Mouse (Mus musculus) urinary bladder, postnatal 10 days (tissue): Measurements from ENCODE around the gene Prdm16.

Experiments
- DNase-seq: peaks from one replicate; pipeline ENCODE4 v3.0.0; 2022; ENCODE audit warnings: low spot score

Gene Prdm16

DNA sequence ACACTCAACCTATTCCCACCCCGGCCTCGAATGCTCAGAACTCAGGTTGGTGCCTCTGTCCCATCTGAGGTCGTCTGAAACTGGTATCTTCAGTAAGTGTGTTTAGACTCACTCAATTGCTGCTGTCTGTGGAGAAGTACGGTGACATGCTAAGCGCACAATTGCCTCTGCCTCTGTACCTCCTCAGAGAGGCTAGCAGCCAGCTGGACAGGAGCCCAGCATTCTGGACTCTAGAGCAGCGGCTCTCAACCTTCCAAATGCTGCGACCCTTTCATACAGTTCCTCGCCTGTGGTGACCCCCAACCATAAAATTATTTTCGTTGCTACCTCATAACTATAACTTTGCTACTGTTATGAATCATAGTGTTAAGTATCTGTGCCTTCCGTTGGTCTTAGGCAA lies 34.3 kb downstream of the Prdm16 start:
- no peak for DNase-seq

DNA sequence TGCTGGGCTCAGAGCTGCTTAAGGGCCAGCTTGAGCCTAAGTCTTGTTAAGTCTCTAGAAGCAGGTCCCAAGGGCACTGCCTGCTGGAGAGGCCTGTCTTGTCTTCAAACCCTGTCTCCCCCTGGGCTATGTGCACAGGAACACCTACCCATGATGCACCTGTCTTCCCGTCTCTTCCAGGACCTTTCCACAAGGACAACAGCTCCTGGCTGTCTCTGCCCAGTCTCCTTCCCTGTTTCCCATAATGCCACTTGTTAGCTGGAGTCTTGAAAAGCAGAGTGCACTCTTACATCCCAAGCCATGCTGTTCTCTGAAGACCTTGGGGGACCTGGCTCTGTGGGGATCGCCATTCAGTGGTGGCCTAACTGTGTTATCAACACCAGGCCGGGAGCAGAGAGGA lies 35.7 kb downstream of the Prdm16 start:
- DNase-seq: no peak

DNA sequence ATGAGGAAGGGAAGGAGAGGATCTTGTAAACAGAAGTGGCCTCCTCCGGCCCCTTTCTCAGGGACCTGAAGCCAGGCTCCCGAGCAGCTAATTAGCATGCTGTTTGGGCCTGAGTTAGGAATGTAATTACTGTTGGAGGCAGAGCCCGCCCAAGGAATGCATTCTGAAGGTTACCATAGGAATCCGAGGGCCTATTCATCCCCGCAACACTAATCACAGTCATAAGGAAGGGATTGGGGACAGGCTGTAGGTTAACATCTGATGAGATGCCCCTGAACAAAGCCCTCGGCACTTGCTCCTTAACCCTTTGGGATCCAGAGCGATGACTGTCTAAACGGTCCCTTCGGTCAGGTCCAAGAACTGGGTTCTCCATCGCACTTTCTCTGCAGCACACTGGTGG lies 36.7 kb downstream of the Prdm16 start:
- DNase-seq: no peak

DNA sequence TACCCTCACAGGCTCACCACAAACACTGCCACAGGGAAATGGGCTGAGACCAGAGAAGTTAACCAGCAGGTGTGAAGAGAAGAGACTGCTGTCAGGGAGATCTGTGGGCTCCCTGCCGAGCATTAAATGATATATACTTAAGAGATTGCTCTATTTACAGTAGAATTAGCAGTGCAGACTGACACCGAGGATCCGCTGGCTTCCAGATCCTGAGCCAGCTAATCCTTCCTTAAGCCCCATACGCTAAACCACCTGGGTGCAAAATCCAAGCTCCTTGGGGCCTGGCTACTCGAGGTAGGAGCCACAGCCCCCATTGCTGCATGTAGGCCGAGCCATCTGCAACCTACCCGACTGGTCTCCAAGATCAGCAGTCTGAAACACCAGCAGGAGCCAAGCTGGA lies 38.3 kb downstream of the Prdm16 start:
- no peak for DNase-seq

DNA sequence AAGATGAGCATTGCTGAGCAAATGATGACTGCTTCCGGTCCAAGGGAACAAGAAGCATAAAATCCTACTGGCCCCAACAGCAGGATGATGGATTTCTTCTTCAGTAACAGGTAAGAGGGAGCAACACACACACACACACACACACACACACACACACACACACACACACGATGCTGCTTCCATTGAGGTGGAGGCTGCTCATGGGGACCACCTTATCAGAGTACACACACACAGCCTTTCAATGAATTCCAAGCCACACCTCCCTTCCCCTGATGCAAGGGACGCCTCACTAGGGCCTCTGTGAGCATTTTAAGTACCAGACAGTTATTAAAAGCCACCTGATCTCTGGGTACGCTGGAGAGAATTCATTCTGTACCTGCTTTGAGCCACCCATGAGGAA lies 39.9 kb downstream of the Prdm16 start:
- no peak for DNase-seq

DNA sequence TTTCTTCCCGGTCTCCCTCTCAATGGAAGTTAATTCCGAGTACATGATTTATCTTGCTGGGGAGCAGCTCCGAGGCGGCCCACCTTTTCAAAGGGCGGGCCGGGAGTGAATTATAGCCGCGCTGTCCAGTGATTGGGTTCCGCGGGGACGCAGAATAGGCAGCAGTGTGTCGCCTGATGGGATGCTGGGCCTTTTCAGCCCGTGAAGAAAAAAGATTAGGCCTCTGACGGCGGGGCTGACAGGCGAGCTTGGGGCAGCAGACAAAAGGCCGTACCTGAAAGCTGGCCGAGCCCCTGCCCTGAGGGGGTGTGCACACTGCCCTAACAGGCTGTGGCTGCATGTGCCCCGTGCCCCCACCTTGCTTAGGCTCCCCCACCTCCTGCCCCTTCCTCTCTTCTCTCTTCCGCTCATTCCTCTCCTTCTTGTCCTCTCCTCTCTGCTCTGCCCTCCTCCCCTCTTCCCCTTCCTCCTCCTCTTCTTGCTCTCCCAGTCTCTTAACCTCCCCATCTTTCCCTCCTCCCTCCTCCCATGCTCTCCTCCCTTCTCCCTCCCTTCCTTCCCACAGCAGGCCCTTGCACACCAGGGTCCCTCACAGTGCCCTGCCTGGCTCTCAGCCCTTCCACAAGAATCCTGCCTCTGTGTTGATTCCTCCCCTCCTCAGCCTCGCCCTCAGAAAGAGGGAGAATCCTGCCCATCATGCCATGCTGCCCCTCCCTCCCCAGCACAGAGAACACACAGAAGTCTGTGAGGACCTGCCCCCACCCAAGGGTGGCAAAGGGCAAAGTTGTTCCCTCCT lies 41.7 kb downstream of the Prdm16 start:
- DNase-seq: no peak

DNA sequence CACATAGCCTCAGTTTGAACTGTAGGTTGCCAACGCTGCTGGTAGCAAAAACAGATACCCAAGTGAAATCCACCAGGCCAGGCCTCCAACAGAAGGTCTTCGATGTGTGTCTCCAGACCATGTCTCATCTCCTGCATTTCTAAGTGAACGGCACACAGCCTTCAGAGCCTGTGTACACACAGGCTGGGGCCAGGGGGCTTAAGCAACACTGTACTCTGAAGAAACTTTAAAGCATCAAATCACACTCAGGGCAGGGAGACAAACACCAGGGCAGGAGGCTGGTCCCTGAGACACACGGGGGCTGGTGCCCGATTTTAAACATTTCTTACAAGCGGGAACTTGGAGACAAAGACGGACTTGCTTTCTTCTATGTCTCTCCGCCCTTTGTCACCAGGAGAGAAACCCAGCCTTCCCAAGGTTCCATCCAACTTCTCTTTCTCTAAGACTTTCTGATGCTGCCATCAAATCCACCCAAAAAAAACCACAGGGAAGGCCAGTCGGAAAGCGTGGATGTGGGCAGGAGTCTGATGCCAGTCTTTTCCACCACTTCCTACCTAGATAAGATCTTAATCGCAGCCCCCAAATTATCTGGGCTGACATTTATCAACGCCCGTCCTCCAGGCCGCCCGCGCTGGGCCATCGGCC lies 42.4 kb downstream of the Prdm16 start:
- no peak for DNase-seq

DNA sequence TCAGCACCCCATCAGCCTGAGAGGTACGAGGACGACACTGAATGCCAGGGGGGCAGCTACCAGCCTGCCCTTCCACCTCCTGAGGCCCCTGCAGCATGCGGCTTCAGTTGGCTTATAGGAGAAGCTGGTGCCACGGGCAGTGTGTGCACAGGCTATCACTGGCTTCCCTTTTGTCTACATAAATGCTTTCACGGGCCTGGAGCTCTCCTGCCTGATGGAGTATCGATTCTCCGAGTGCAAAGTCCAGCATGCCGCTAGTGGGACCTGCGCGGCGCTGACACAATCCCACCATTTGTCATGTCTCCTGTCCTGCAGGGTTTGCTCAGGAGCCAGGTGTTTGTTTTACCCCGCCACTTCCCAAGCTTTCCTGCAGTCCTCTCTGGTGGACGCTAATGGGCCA lies 44.1 kb downstream of the Prdm16 start:
- DNase-seq: no peak

DNA sequence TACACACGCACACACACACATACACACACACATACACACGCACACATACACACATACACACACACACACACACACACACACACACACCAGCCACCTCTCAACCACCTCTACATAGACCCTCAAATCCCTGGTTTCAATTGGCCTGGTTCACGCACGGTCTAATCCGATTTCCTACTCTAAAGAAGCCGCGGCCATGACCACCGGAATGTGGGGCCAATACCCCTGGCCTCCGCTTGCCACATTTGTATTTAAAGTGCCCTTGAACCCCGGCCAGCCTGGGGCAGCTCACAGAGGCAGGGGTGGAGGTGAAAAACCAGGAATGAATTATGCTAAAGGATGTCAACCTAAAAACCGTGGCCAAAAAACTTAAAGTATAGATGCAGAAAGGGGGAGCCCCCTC lies 45.8 kb downstream of the Prdm16 start:
- no peak for DNase-seq

DNA sequence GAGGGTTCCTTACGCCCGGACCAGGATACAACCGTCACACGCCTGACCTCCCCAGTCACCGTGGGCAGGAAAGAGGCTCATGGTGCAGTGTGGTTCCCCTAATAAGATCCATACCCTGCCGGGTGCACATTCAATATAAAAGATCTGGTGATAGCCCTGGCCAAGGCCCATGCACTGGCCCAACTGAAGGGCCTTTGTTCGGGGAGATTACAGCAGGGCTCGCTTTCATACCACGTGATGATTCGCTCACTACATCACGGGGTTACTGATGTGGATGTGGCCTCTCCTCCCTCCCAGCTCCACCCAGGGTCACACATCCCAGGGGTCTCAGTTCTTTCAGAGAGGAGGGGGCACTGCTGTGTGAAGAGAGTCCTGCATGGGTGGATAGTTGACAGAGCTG lies 50.3 kb downstream of the Prdm16 start:
- DNase-seq: no peak

DNA sequence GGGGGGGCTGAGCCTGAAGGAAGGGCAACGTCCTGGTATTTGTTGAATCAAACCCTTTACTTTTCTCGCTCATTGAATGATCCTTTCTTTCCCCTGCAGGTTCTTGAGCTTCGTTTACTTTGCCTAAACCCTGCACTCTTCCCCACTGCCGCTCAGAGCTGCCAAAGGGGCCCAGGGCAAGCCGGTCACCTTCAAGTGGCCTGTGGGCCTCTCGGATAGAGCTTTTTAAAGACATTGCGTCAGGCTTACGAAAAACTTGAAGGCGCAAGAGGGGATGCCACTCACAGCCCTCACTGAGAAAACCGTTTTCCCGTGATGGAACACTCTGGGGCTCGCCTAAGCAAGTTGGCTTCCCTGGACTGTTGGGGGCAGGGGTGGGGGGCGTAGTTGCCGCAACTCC lies 50.9 kb downstream of the Prdm16 start:
- DNase-seq: no peak

DNA sequence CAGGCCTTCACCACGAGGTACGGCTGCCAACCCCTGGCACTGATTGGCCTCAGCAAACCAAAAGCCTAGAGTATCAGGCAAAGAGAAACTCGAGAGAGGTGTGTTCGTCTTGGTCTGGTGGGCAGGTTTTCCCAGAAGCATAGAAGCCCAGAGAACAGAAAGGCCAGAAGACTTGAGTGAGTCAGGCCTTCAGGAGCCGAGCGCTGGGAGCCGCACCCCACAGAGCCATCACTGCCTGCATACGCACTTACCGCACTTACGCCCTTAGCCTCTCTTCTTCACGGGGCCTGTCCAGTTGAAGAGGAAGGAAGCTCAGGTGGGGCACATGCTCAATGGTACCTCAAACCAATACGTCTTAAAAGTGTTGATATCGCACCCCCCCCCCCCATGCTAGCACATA lies 53.0 kb downstream of the Prdm16 start:
- no peak for DNase-seq

DNA sequence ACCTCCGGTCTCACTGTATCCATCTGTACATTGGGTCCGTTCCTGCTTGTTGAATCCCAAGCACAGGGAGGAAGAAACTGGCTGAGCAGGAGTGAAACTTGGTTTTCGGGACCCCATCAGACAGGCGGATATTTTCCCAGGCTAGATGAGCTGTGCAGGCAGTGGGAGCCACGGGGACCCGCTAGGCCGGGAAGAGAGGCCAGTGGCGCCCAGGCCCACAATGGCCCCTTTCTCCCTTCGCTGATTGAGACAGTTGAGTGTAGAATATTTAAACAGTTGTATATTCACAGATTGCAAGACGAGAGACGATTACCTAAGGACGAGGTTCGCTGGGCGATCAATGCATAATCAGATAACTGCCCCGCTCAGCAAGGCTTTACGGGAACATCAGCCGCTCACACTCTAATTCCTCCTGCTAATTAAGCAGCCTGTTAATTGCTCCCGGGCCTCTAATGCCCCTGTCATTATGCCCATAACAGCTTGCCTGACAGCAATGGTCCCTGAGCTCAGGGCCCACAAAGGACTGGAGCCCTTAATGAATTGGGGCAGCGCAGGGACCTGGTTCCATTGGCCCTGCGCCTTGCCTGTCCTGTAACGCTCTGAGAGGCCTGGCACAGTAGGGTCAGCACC lies 54.0 kb downstream of the Prdm16 start:
- no peak for DNase-seq

DNA sequence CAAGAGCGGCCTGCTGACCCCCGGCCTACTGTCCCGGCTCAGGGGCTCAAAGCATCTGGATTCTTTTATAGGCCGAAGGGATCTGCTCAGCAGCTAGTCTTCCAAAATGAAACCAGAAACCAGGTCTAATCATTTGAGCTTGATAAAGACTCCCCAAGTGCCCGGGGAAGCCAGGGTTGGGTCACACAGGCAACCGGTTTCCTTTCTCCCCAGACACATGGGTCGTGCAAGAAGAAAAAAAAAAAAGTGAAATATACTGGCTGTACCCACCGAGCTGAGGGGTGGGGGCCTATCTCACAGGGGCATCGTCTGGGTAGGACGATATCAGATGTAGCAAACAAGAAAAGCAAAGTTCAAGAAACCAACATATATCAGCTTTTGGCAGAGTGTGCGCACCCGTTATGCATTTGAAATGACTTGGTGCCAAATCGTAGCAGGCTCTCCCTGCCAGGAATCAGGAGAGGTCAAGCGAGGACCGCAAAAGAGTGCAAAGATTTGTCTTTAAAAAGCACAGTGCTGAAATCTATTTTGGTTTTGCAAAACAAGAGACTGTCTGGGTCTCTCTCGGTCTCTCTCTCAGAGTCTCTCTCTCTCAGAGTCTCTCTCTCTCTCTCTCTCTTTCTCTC lies 55.3 kb downstream of the Prdm16 start:
- no peak for DNase-seq

DNA sequence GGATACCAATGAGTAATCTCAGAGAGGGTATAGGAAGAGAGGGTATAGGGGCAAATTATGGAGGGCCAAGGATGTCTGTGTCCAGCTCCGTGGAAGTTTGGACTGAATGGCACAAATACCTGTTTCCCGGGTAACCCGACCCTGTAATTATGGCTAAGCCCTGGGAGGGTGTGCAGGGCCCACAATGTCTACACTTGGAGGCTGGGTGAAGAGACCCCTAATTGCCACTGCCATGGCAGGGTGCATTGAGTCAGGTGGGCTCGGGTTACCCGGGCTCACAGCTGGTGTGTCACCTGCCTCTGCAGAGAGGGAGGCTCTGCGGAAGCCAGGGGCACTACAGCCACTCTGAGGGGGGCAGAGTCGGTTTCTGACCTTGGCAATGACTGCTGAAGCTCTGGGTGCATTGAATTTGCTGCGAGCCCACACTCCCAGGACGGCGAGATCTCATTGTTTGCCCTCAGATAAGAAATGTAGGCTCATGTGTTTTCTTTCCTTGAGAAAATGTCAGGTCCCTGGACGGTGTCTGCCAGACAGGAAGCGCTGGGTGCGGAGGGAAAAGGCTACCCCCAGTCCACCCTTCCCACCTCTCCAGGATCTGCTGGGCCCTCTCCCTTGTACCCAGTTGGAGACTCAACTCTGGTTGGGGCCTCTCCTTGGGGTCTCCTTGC lies 62.3 kb downstream of the Prdm16 start:
- DNase-seq: no peak

DNA sequence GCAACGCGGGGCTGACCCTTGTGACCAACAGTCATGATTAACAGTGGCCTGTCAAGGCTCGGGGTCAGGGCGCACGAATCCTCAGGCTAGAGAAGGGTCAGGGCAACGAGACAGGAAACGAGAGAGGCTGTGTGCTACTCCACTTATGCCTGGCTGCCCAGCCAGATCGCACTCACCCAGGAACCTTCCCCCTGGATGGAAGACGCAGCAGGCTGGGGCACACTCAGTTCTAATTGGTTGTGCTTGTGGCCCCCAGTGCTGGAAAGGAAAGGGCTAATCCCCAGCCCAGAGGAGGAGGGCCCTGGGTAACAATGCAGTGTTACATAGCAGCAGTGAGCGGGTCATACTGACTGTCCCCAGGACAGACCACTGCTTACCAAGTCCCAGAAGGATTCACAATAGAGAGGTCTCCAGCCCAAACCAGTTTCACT lies 66.2 kb downstream of the Prdm16 start:
- no peak for DNase-seq

DNA sequence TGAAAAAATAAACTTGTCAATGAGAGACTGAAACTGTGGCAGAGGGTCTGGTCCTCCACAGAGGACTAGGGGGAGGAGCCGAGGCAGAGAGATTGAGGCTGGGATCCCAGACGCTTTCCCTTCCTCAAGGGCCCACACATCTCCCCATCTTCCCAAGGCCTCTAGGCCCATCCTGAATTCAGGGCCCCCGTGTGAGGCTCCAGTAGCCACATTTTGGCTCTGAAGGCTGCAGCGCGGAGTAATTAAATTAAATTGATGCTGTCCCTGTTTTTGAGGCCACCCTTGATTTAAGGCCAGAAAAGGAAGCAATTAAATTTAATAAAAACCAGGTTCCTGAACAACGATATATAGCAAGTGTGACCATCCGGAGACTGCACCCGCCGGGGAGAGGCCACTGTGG lies 66.8 kb downstream of the Prdm16 start:
- DNase-seq: no peak

DNA sequence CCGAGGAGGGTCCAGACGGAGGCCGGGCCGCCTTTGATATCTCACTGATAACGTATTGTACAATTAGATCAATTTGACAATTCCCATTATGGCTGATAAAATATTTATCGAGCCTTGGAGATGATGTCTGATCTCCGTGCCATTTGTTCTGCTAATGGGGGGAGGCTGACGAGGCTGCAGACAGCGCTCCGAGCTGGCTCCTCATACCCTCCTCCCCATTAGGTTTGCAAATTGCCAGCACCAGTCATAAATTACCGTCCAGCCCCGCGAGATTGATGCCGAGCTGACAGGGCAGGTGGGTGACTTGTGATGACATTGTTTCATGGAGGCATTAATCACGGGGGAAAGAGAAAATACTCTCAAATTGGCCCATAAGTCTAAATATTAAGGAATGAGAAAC lies 67.9 kb downstream of the Prdm16 start:
- DNase-seq: no peak

DNA sequence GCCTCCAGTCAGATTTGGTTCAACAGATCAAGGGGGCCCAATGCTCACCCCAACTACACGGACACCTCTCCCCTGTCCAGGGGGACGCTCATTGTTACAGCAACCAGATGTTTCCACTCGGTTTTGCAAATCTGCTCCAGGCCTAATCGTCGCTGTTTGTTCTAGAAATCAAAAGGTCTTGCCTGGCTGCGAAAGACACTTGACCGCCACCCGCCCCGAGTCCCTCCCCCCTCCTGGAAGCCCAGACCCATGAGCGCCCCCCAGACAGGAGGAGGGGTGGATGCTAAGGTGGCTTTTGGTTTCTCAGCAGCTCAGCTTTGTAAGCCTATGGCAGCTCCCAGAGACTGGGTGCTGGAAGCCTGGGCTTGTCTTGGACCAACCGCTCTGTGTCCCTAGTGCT lies 68.7 kb downstream of the Prdm16 start:
- no peak for DNase-seq

DNA sequence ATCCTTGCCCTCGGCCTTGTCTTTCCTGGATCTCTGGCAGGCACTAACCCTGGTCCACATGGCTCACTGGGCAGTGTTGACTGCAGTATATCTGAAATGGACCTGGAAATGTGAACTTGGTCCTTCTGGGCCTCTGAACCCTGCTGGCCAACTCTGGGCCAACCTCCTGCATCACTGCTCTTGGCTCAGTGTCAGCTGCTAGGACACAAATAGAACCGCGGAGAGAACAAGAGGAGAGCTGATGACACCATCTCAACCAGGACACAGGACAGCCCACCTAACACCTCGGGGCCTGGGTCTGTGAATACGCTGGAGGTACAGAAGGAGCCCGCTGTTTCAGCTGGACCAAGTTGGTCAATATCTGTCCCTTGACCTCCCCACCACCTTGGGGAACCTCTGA lies 73.5 kb downstream of the Prdm16 start:
- DNase-seq: no peak

DNA sequence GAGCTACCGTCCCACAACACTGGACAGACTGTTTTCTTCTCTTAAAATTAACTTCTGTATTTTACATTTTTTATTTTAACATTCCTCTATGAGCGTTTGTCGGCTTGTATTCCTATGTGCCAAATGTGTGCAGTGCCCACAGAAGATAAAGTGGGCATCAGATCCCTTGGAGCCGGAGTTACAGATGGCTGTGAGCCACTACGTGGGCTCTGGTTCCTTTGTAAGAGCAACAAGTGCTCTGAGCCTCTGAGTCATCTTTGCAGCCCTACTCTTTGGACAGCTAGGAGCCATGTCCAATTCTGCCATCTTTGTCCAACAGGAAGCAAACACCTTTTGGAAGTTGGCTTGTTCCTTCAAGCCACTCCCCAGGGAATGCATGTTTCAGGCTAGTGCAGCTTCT lies 78.6 kb downstream of the Prdm16 start:
- DNase-seq: no peak

DNA sequence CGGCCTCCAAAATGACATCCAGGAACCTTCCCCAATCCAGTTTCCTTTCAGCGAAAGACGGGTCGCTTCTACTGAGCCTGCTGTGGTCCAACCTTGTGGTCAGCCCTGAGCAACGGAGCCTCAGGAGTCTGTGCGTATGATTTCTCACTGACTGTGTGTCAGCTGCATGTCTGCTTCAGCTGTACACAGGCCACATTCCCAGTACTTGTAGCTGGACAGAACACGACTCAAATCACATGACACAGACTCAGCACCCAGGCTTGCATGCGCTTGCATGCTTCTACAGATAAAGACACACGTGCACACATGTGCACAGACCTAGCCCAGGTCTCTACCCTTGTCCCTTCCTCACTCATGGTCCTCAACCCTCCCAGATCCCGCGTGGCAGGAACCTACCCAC lies 79.5 kb downstream of the Prdm16 start:
- DNase-seq: no peak

DNA sequence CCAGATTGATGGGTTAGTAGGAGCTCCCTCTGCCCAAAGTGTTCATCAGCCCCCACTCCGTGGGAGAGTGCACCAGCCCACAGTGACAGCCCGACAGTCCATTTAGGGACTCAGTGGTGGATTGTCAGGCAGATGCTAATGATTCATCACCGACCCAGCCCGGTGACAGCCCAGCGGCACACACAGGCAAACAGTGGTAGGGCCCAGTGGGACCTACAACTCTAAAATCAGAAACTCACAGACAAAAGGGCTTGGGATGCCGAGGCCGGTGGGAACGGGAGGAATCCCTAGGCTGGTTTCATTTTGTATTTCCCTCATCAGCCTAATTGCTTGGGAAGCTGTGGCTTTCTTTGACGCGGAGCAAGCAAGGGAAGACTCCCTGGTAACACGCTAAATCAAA lies 80.3 kb downstream of the Prdm16 start:
- no peak for DNase-seq
